Mouse (Mus musculus): ENCODE measurements around the gene Sirt7.

The Sirt7 gene

DNA sequence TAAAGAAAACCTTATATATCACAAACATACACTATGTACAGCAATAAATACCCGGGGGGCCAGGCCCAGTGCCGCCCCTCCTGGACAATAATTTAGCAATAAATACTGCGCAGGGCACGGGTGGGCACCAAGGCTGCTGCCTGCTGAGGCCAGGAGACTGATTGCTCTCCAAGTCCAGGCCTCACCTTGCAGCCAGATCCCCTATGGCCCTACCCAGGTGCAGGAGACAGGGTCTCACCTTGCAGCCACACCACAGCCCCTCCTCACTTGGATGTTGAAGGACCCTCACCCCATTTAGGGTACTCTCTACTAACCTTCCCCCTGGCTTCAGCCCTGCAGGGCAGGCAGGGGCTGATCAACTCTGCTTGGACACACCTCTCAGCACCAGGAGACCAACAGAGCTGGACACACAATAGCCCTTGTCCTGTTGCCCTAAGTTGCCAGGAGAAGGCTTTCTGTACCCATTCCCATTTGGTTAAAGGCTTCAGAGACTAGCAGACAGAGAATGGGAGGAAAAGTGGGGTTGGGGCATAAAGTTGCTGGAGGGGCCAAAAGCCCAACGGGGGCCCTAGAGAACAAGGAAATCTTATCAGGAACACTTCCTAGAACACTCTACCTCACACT, at the start of gene Sirt7:
TSS of gene Sirt7 (minus strand) at position 89 of the 624 bp plus-strand sequence.
- DNase-seq (ENCODE audit: low read depth, low spot score) = no peak

DNA sequence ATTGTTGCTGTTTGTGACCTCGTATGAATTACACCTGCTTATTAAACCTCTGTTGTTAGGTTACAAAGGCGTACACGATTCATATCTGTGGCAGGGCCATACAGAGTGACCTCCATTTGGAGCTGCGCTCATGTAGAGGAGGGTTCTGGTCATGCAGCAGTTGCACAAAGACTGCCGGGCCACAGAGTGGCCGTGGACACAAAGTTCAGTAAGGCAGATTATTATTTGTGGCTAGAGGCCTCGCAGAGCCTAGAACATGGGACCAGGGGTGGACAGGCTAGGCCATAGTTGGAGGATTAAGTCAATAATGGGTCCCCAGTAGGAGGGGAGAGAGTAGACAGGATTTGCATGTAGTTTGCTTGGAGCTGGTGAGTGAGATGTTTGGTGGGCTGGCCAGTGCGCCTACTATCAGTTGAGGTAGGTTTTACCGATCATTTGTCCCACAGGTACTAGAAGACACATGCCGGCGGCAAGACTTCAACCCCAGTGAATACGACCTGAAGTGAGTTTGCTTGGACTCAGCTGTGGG, 48.6 kb upstream of the Sirt7 start:
- DNase-seq (ENCODE audit: low read depth, low spot score) = peak; percentile 26

DNA sequence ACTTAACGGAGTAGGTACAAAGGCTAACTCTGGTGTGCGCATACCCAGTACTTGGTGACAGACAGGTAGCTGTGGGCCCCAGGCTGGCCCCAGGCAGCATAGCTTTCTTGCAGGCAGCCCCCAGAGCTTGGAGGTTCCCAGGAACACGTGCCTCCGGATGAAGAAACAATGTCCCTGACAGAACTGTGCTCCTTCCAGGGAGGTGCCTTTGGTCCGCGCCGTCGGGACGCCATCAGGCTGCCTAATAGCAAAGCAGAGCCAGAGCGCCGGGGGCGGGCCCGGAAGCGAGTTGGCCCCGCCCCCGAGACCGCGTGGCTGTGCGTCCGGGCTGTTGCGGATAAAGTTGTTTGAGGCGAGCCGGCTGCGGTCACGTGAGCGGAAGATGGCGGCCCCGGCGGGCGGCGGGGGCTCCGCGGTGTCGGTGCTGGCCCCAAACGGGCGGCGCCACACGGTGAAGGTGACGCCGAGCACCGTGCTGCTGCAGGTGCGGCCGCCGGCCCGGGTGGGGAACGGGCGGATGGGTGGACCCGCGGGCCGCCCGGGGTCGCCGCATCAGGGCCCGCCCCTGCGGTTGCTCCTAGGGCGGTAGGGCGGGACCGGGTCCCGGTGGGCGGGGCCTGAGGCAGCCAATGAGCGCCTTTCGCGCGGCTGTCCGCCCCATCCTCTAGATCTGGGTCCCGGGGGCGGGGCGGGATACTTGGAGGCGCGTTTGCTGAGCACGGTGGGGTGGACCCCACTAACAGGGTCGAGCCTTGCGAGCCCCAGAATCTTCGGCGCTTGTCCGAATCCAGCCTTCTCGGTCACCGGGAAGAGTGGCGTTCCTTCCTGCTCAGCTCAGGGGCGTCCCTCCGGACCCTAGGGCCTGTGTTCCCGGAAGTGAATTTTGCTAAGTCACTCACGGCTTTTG, 47.9 kb upstream of the Sirt7 start, which contains the start of gene Aspscr1:
TSS of gene Aspscr1 (plus strand) at position 287 of the 907 bp plus-strand sequence.
- peak; percentile 95 for DNase-seq (ENCODE audit: low read depth, low spot score)

DNA sequence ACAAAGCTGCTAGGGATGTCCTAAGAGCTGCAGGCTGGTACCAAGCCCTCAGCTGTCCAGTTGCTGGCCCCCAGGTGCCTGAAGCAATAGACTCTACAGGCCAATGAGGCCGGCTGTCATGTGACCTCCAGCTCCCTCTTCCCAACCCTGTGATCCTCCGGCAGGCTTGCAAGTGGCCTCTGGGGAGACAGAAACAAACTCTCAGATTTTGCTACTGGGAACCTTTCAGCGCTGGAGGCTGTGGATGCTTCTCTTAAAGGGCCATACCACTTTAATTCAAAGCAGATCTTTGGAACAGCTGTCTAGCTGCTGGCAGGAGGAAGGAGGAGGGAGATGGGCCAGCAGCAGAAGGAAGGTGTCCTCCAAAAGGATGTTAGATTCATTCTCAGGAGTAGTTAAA, 41.6 kb upstream of the Sirt7 start:
- DNase-seq (ENCODE audit: low read depth, low spot score) = no peak

DNA sequence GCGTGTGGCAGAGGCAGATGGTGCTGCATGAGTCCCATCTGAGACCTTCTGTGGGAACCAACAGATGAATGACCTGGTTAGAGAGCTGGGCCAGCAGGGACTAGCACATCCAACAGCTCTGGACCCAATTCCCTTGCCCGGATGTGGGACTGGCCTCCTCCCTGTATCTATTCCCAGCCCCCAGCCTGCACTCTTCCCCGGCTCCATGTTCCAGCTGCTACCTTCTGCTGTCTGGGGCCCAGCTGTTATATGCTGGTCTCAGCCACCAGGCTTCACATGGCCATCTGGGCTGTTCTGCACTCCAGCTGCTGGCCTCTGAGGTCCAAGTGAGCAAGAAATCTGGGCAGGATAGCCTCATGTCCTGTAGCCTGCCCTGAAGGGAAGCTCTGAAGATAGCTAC, 40.4 kb upstream of the Sirt7 start:
- no peak for DNase-seq (ENCODE audit: low read depth, low spot score)

DNA sequence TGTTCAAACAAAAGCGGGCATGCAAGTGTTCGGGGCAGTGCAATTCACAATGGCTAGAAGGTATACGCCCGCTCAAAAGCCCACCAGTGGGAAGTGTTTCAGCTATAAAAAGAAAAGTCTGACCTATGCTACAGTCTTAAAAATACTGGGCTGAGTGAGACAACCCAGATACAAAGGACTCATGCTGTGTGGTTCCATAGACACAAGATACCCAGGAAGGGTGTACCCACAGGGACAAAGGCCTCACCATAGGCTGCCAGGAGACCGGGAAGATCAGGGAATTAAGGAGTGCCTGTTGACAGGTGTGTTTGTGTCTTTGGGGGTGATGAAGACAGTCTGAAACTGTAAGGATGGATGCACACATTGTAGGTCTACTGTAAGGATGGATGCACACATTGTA, 38.7 kb upstream of the Sirt7 start:
- DNase-seq (ENCODE audit: low read depth, low spot score) = peak; percentile 97

DNA sequence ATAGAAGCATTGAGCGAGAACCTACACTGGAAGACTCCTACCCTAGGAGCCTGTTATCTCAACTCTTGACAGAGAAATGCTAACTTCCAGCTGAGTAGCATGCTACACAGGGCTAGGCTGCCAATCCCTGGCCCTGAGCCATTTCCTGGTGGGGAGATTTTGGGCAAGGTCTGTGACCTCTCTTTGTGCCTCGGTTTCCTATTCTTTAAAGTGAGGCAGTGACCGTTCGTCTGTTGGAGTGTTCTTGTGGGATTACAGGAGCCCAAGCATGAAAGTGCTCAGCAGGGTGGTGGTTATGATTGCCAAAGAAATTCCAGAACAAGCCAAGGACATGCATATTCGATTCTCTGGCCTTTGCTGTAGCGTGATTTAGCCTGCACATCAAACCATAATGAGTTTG, 37.7 kb upstream of the Sirt7 start:
- DNase-seq (ENCODE audit: low read depth, low spot score) = no peak

DNA sequence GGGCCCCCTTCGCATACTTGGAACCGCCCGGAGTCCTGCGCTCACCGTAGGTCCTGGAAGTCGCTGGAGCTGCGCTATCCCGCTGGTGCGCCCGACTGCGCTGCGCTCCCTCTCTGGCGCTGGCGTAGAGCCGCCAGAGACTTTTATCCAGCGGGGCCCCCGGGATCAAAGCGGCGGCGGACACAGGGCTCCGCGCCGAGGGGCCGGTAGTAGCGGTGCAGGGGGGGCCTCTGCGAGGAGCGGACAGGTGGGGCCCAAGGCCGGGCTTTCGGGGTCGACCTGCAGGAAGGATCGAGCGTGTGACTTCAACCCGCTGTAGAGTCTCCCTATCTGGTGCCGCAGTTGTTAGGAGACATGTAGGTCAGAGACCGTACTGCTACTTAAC, 36.0 kb upstream of the Sirt7 start, which contains the start of gene Notum:
TSS of gene Notum (minus strand) at position 100 of the 385 bp plus-strand sequence.
- DNase-seq (ENCODE audit: low read depth, low spot score) = no peak

DNA sequence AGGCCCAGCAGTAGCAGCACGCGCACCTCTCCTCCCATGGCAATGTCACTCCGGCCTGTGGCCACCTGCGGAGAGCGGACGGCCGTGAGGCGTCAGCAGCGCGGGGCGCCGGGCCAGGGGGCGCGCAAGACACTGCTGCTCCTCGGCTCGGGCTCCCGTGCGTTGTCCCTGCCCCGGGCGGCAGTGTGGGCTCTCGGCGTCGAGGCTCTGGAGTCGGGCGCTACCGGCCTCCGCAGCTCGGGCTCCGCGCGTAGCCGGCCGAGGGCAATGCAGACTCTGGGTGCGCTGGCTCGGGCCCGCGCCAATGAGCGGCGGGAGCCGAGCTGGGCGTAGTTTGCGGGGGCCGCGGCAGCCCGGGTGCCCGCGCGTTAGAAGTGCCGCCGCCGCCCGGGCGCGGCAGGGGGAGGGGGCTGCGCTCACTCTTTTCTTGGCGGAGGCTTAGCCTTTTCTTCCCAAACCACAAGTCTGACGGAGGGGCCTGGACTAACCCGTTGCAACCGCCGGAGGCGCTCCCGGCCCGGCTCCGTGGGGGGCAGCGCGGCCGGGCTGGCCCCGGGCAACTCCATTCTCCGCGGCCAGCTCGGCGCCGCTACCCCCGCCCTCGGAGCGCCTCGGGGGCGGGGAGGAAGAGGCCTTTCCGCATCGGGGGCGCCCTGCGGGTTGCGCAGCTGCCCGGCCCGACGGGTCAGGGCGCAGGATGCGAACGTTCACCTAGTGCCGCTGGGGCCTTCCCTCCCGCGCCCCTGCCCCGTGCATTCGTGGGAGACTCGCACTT, 35.4 kb upstream of the Sirt7 start:
- DNase-seq (ENCODE audit: low read depth, low spot score) = peak; percentile 64

DNA sequence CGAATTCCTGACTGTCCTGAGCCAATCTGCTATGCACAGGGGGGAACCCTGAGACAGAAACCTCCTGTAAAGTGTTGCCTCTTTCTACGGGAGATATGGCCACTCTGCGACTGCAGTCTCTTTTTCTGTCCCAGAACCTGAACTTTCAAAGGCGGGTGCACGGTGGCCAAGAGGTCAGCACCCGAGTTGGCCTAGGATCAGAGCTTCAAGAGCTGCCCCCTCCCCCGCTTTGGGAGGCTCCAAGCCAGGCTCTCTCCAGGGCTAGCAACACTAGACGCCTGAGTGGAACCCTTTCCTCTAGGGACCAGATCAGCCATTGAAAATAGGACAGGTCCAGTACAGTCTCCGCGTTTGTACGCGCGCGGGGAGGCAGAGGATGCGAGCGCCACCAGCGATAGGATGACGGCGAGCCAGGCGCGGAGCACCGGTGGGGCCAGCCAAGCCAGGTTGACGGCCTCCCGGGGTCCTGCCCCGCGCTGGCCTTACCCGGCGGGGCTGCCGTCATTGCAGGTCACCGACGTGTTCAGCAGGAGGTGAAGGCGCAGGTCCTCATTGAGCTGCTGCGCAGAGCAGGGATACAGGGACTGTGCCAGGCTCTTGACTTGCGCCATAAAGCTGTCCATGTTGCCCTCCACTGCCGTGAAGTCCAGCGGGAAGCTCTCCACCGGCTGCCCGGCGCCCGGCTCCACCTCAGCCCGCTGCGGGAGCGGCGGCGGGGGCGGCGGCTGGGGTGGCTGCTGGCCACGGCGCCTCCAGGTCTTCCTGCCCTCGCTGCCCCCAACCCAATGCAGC, 34.7 kb upstream of the Sirt7 start:
- no peak for DNase-seq (ENCODE audit: low read depth, low spot score)

DNA sequence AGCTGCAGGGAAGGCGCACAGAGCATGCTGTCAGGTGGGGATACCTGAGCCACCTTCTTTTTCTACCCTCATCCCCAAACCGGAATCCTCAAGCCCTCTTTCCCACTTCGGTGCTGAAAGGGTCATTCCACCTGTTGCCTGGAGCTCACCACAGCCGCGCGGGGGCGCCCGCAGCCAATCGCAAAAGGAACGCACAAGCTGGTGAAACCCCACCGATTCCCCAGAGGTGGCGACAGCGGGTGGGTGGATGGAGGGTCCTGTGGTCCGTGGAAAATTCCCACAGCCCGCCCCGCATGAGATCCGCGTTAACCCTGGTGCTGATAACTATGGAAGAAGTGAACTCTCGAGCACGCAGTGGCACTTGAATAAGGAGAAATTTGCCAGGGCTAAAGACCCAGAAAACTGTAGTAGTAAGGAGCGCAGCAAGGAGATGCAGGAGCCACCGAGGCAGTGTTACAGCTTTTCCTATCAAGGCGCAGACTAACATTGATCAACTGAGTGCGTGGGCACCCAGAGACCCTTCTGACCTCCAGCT, 33.9 kb upstream of the Sirt7 start:
- DNase-seq (ENCODE audit: low read depth, low spot score) = peak; percentile 91

DNA sequence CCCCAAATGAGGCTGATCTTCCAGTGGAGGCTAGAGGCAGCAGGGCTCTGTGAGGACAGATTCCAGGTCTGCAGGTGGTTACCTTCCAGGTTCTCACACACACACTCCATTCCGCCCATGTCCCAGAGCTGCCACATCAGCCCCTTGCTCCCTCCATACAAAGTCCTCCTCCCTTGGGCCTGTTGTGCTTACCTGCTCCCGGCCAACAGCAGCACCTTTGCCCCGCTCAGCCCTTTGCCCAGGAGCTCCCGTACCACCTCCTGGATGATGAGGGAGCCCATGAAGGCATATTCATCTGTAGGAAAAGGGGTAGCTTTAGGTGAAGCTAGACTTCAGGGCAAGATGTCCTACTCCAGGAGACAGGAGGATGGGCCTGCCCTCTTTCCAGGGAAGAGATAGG, 32.3 kb upstream of the Sirt7 start:
- DNase-seq (ENCODE audit: low read depth, low spot score) = no peak

DNA sequence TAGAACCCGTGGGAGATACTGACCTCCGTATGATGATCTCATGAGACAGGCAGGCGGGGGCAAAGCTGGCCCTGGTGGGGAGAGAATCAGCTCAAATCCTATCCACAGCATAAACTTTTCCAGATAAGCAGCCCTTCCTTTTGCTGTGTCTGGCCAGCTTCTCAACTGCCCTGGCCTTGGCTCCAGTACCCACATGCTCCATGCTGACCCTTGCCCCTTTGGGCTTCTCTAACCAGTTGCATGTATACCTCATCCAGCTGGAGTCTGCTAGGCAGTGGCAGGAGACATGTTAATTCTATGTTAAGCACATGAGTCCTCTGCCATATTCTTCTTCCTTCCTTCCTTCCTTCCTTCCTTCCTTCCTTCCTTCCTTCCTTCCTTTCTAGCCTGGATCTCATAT, 29.7 kb upstream of the Sirt7 start:
- no peak for DNase-seq (ENCODE audit: low read depth, low spot score)

DNA sequence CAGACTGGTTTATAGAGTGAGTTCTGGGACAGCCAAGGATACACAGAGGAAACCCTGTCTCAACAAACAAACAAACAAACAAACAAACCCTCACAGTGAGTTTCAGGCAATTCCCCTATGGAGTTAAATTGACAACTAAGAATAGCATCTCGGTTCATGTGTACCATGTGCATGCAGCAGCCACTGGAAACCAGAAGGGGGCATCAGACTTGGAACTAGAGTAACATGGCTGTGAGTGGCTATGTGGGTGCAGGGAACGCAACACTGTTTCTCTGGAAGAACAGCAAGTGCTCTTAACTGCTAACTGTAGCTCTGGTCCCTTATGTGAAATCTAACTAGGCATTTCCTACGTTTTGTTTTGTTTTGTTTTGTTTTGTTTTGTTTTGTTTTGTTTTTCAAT, 26.8 kb upstream of the Sirt7 start:
- DNase-seq (ENCODE audit: low read depth, low spot score) = peak; percentile 85

DNA sequence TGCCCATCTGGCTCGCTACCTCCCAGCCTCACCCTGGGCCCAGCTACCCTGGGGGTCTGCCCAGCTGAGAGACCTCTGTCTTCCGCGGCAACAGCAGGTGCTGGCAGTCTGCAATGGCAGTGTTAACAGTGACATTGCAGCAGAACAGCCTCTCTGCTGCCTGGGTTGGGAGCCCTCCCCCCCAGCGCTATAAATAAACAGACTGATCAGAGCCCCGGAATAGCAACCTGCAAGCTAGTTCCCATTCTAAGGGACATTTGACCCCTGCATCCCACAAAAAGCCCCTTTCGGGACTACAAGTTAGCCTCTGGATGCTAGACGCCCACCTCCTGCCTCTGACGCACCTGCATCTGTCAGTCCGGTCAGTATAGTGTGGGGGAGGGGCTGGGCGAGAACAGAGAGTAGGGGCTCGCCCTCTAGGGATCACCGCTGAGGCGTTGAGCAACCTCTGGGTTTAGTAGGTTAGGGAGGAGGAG, 23.0 kb upstream of the Sirt7 start, which contains the start of gene Myadml2:
TSS of gene Myadml2 (minus strand) at position 158 of the 476 bp plus-strand sequence.
- peak; percentile 90 for DNase-seq (ENCODE audit: low read depth, low spot score)

DNA sequence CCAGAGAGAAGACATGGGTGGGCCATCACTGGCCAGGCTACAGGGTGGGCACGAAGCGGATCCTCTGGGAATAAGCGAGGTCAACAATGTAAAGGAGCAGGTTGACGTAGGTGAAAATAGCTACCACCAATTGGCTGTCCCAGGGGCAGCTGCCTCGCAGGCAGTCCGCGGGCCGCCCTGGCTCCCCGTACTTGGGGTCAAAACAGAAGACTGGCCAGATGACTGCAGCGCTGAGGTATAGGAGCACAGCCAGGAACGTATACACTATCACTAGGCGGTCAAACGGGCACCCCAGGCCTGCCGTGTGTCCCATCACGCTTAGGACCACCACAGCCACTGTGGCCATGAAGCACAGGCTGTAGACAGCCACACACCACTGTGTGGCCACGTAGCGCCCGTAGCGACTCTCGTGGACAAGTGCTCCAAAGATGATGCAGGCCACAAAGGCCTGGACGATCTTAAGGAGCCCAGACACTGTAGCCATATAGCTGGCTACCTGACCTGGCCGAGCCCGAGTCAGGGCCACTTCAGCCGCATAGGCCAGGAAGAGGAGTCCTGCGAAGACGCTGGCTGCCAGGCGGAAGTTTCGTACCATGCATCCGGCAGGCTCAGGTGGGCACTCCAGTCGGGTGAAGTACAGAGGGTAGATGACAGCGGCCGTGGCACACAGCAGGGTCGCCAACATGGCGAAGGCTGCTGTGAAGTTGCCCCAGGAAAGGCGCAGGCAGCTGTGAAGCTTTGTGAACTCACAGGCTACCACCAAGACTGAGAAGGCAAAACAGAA, 22.2 kb upstream of the Sirt7 start:
- no peak for DNase-seq (ENCODE audit: low read depth, low spot score)

DNA sequence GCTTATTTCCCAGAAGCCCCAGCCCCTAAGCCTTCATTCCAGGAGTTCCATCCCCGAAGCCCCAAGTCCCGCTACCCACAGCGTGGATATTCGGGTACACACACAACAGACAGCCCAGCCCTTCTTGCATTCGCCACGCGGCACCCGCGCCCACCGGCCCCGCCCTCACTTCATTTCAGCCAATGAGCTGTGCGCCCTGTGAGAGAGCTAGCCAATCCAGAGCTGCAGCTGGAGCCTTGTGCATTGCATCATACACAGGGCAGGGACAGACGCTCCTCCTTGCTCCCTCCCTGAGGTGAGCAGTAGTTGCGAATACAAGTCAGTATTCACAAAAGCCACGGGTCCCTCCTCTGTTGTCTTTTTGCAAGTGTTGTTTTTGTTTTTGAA, 18.6 kb upstream of the Sirt7 start, which contains the start of gene Pycr1:
TSS of gene Pycr1 (minus strand) at position 169 of the 387 bp plus-strand sequence.
- DNase-seq (ENCODE audit: low read depth, low spot score) = peak; percentile 97

DNA sequence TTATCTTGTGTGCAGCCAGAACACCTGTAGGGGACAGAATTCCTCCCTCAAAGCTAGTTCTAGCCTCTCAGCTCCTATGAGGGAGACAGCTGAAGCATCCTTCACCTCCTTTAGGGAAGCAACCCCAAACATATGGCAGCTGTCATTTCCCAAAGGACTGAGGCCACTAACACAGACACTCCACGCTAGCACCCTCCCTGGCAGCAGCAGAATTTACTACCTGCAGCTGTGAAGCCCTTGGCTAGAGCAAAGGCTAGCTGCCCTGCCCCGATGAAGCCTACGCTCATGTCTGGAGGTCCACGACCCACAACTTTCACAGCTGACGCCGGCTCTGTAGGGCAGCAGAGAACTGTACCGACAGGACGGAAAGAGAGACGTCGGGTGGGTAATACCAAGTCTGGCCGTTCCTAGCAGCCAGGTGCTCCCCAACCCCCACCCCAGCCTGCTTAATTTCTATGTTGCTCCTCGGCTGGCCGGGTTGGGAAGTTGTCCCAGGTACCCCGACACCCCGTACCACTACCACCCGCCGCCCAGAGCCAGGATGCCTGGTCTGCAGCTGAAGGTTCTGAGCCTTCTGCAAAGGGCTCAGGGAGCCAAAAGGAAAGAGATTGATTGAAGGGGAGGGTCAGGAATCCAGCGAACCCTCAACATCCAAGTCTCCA, 18.0 kb upstream of the Sirt7 start:
- no peak for DNase-seq (ENCODE audit: low read depth, low spot score)

DNA sequence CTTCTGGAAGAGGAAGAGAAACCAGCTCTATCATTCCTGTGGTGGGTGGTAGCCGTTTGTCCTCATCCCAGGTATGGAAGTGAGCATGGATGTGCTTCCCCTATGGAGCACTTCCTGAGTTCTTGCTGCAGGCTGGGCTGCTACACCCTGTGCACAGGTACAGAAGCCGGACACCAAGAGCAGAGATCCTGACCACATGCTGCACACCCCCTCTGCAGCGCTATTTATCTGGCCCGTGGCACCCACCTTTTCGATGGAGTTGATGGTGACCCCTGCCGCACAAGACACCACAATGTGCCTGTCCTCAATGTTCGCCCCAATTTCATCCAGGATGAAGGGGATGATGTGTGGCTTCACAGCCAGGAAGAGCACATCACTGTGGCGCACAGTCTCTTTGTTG, 16.8 kb upstream of the Sirt7 start:
- DNase-seq (ENCODE audit: low read depth, low spot score) = no peak

All from ES-CJ7 (cell line).